Mouse (Mus musculus): ENCODE measurements around the gene Ky. TPM values are rescaled to one million over a fixed set of nuclear protein-coding genes. Genes with fewer than 3 reads are reported as not detected.

Gene Ky
- polyA plus RNA-seq, 1 experiment, result 1.4 TPM

DNA sequence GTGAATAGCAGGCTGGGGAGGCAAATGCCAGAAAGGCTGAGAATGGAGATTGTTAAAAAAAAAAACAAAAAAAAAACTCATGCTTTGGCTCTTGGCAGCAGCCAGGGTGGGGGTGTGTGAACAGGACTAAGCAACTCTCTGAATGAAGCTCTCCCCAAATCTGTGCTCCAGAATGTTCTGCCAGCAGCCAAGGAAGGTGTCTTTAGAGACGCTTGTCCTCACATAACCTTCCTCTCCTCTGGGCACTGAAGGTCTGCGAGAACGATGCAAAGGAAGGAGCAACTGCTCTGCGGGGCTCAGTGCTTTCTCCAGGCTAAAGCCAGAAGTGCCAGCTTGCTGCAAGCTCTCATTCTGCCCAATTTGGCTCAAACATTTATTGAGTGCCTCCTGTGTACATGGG, 6.3 kb upstream of the Ky start:
- Histone ChIP-seq H3K27me3 (ENCODE audit: control insufficient read depth, insufficient read depth, low read length, poor library complexity, severe bottlenecking) (no peaks in the 10 kb centered on the region), H3K9ac (ENCODE audit: low read depth, poor library complexity, severe bottlenecking) (no peak overlapping the region), H3K36me3 (ENCODE audit: control insufficient read depth, insufficient read depth, low read length, poor library complexity, severe bottlenecking) (no peaks in the 10 kb centered on the region), H3K4me1 (ENCODE audit: control insufficient read depth, insufficient read depth, low read length) (no peaks in the 10 kb centered on the region), H3K4me3 (ENCODE audit: low read depth, low read length) (no peak overlapping the region), H3K9me3 (replicated peaks; ENCODE audit: control insufficient read depth, insufficient read depth, low read length, poor library complexity, severe bottlenecking) (no peaks in the 10 kb centered on the region), H3K27ac (ENCODE audit: insufficient read depth, low read length) (no peak overlapping the region)
- TF ChIP-seq CTCF (IDR thresholded peaks at IDR 0.05; ENCODE audit: low read depth, low read length) (no peak), POLR2A (IDR thresholded peaks at IDR 0.05; ENCODE audit: insufficient read depth, low read length) (no peak), EP300 (IDR thresholded peaks at IDR 0.05; ENCODE audit: insufficient read depth, low read depth, low read length) (no peak)

DNA sequence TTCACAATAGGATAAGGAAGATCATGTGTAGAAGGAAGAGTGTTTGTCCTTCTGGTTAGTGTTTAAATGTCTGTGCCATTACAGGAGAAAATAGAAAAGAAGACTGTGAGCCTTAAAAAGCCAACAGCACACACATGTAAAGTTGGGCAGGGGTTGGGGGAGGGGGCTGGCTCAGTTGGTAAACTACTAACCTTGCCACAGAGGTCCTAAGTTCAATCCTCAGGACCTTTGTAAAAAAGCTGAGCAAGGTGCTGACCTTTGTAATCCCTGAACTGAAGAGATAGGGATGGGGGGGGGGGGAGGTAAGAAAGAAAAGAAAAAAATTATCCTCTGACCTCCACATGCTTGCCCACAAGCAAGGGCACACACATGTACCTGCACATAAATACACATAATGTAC, 5.8 kb upstream of the Ky start:
- TF ChIP-seq CTCF (IDR thresholded peaks at IDR 0.05; ENCODE audit: low read depth, low read length), result no peak
- TF ChIP-seq EP300 (IDR thresholded peaks at IDR 0.05; ENCODE audit: insufficient read depth, low read depth, low read length), result no peak
- no peak for TF ChIP-seq POLR2A (IDR thresholded peaks at IDR 0.05; ENCODE audit: insufficient read depth, low read length)
- no peak overlapping the region for H3K27ac ChIP-seq (ENCODE audit: insufficient read depth, low read length)

DNA sequence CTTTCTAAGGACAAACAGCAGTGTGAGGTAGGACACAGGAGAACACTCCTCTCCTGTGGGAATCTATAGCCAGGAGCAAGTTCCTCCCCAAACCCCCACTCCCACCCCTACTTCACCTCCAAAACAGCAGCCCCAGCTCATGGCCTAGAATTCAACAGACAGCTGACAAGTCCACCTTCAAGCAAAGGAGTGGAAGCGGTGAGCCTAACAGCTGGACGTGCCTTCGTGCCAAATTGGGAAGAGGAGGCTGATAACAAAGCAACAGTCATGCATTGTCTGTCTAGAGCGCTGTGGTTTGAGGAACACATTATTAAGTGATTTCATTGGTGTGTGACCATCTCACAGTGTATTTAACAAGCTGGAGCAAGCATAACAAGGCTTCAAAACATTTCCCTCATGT, 4.4 kb upstream of the Ky start:
- Histone ChIP-seq H3K9ac (ENCODE audit: low read depth, poor library complexity, severe bottlenecking) (no peak overlapping the region), H3K27ac (ENCODE audit: insufficient read depth, low read length) (no peak overlapping the region), H3K9me3 (replicated peaks; ENCODE audit: control insufficient read depth, insufficient read depth, low read length, poor library complexity, severe bottlenecking) (no peaks in the 10 kb centered on the region), H3K4me1 (ENCODE audit: control insufficient read depth, insufficient read depth, low read length) (no peaks in the 10 kb centered on the region), H3K36me3 (ENCODE audit: control insufficient read depth, insufficient read depth, low read length, poor library complexity, severe bottlenecking) (no peaks in the 10 kb centered on the region), H3K27me3 (ENCODE audit: control insufficient read depth, insufficient read depth, low read length, poor library complexity, severe bottlenecking) (peaks cover 3% of the 10 kb centered on the region; the same call in 1 of the 2 replicates), H3K4me3 (ENCODE audit: low read depth, low read length) (no peak overlapping the region)
- TF ChIP-seq CTCF (IDR thresholded peaks at IDR 0.05; ENCODE audit: low read depth, low read length), result no peak
- no peak for TF ChIP-seq POLR2A (IDR thresholded peaks at IDR 0.05; ENCODE audit: insufficient read depth, low read length)
- no peak for TF ChIP-seq EP300 (IDR thresholded peaks at IDR 0.05; ENCODE audit: insufficient read depth, low read depth, low read length)

More for the DNA sequence above, 5.8 kb upstream of the Ky start:
- Histone ChIP-seq H3K27me3 (ENCODE audit: control insufficient read depth, insufficient read depth, low read length, poor library complexity, severe bottlenecking) (no peaks in the 10 kb centered on the region), H3K9me3 (replicated peaks; ENCODE audit: control insufficient read depth, insufficient read depth, low read length, poor library complexity, severe bottlenecking) (no peaks in the 10 kb centered on the region), H3K4me3 (ENCODE audit: low read depth, low read length) (no peak overlapping the region), H3K9ac (ENCODE audit: low read depth, poor library complexity, severe bottlenecking) (no peak overlapping the region), H3K4me1 (ENCODE audit: control insufficient read depth, insufficient read depth, low read length) (no peaks in the 10 kb centered on the region), H3K36me3 (ENCODE audit: control insufficient read depth, insufficient read depth, low read length, poor library complexity, severe bottlenecking) (no peaks in the 10 kb centered on the region)

DNA sequence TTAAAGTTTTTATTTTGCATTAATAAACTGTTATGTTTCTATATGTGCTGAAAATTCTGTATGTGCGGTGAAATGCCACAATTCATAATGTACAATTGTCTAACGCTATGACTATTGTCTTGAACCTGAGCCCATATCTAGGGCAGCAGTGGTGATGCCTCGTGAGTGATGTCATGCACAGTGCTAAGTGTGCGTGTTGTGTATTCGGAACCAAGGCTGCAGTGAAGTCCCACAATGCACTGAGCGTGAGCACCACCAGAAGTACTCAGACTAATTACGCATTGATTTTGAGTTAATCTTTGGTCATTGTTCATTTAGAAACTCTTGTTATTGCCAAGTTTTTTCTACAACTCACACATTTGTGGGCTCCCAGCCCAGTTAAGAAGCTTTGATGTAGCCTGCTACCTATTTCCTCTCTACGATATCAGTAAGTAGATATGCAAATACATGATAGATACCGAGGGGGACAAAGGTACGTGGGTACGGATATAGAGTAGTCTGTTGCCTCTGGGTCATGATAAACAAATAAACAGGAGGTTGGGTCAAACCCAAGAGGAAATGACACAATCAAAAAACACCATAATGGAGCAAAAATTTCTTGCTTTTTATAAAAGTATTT, 3.4 kb upstream of the Ky start:
- Histone ChIP-seq H3K36me3 (ENCODE audit: control insufficient read depth, insufficient read depth, low read length, poor library complexity, severe bottlenecking) (no peaks in the 10 kb centered on the region), H3K4me3 (ENCODE audit: low read depth, low read length) (no peak overlapping the region), H3K27me3 (ENCODE audit: control insufficient read depth, insufficient read depth, low read length, poor library complexity, severe bottlenecking) (peaks cover 3% of the 10 kb centered on the region; the same call in 1 of the 2 replicates), H3K27ac (ENCODE audit: insufficient read depth, low read length) (no peak overlapping the region), H3K9me3 (replicated peaks; ENCODE audit: control insufficient read depth, insufficient read depth, low read length, poor library complexity, severe bottlenecking) (no peaks in the 10 kb centered on the region), H3K9ac (ENCODE audit: low read depth, poor library complexity, severe bottlenecking) (no peak overlapping the region), H3K4me1 (ENCODE audit: control insufficient read depth, insufficient read depth, low read length) (no peaks in the 10 kb centered on the region)
- TF ChIP-seq EP300 (IDR thresholded peaks at IDR 0.05; ENCODE audit: insufficient read depth, low read depth, low read length), result no peak

DNA sequence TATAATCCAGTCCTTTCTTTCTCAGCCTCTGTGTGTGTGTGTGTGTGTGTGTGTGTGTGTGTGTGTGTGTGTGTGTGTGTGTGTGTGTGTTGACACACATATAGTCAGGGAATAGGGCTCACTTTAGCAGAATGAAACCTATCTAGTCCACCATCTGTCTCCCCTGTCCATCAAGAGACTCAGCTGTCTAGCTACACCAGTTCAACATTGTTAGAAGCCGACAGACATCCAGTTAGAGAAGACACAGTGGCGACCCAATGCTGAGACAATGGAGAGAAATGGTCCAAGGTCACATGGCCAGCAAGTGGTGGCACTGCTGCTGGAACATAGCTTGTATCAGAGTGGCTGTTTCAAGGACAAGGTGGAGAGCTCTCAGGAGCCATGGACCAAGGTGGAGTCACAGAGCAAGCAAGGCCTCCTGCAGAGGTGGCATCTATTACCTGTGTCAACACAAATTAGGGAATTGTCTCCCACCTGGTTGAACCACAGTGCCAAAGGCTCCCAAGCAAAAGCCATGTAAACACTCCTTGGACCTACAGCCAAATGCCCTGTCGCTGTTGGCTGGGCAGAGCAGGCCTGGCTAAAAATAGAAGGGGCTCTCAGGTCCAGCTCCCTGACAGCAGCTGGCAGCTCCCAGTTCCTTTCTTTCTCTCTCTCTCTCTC, 703 bp upstream of the Ky start:
- H3K27ac ChIP-seq (ENCODE audit: insufficient read depth, low read length), result no peak overlapping the region
- peaks cover 3% of the 10 kb centered on the region; the same call in 1 of the 2 replicates for H3K27me3 ChIP-seq (ENCODE audit: control insufficient read depth, insufficient read depth, low read length, poor library complexity, severe bottlenecking)

DNA sequence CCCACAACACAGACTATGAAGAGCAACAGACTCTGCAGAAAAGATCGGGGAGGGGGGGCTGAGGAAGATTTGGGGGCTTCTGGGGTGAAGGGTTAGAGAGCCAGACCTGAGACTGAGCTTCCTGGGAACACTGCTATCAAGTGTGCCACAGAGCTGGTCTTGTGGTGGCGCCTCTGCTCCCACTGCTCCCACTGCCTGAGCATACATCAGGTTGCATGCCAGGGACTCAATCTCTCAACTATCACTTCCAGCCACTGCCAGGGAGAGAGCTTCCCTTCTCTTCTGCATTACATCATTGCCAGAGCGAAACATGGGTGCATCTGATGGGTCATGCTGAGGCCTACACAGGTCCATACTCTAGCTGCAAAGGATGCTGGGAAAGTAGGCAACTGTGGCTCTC, 2.8 kb downstream of the Ky start:
- TF ChIP-seq EP300 (IDR thresholded peaks at IDR 0.05; ENCODE audit: insufficient read depth, low read depth, low read length) (no peak), CTCF (IDR thresholded peaks at IDR 0.05; ENCODE audit: low read depth, low read length) (no peak), POLR2A (IDR thresholded peaks at IDR 0.05; ENCODE audit: insufficient read depth, low read length) (no peak)
- no peaks in the 10 kb centered on the region for H3K9me3 ChIP-seq (replicated peaks; ENCODE audit: control insufficient read depth, insufficient read depth, low read length, poor library complexity, severe bottlenecking)
- H3K27me3 ChIP-seq (ENCODE audit: control insufficient read depth, insufficient read depth, low read length, poor library complexity, severe bottlenecking), result peaks cover 3% of the 10 kb centered on the region; the same call in 1 of the 2 replicates
- H3K9ac ChIP-seq (ENCODE audit: low read depth, poor library complexity, severe bottlenecking), result no peak overlapping the region
- H3K36me3 ChIP-seq (ENCODE audit: control insufficient read depth, insufficient read depth, low read length, poor library complexity, severe bottlenecking), result no peaks in the 10 kb centered on the region
- no peak overlapping the region for H3K27ac ChIP-seq (ENCODE audit: insufficient read depth, low read length)
- H3K4me1 ChIP-seq (ENCODE audit: control insufficient read depth, insufficient read depth, low read length), result no peaks in the 10 kb centered on the region
- H3K4me3 ChIP-seq (ENCODE audit: low read depth, low read length), result no peak overlapping the region

More for the DNA sequence above, 703 bp upstream of the Ky start:
- no peak overlapping the region for H3K4me3 ChIP-seq (ENCODE audit: low read depth, low read length)
- TF ChIP-seq POLR2A (IDR thresholded peaks at IDR 0.05; ENCODE audit: insufficient read depth, low read length), result no peak
- TF ChIP-seq CTCF (IDR thresholded peaks at IDR 0.05; ENCODE audit: low read depth, low read length), result no peak
- no peak for TF ChIP-seq EP300 (IDR thresholded peaks at IDR 0.05; ENCODE audit: insufficient read depth, low read depth, low read length)
- no peak overlapping the region for H3K9ac ChIP-seq (ENCODE audit: low read depth, poor library complexity, severe bottlenecking)
- H3K9me3 ChIP-seq (replicated peaks; ENCODE audit: control insufficient read depth, insufficient read depth, low read length, poor library complexity, severe bottlenecking), result no peaks in the 10 kb centered on the region
- no peaks in the 10 kb centered on the region for H3K36me3 ChIP-seq (ENCODE audit: control insufficient read depth, insufficient read depth, low read length, poor library complexity, severe bottlenecking)
- H3K4me1 ChIP-seq (ENCODE audit: control insufficient read depth, insufficient read depth, low read length), result no peaks in the 10 kb centered on the region

All from ES-Bruce4 (cell line).